Mouse (Mus musculus): ENCODE measurements at regions not wholly inside any gene's neighbourhood (a gene's known extent, or its start where the extent isn't known, plus 50 kb on each side); places are given as distances from the start of the nearest gene placed in this dataset.

GRCm38 (mm10) chr4:31594089-31594488, 369.8 kb upstream of the Map3k7 start:
- no peak for TF ChIP-seq POLR2A (IDR thresholded peaks at IDR 0.05; ENCODE audit: insufficient read length, low read depth)
- no peak for TF ChIP-seq MYOD1 (IDR thresholded peaks at IDR 0.05; ENCODE audit: control insufficient read depth in 1 of 3, insufficient read length in 2 of 3, low read depth in 2 of 3)
- no peak for TF ChIP-seq TCF3 (IDR thresholded peaks at IDR 0.05; ENCODE audit: insufficient read length, low read depth)
- no peak for TF ChIP-seq REST (IDR thresholded peaks at IDR 0.05; ENCODE audit: insufficient read depth, insufficient read length)
- no peak for TF ChIP-seq E2F4 (IDR thresholded peaks at IDR 0.05; ENCODE audit: insufficient read depth)
- TF ChIP-seq USF1 (IDR thresholded peaks at IDR 0.05; ENCODE audit: low read depth), result no peak
- TF ChIP-seq MYOG (IDR thresholded peaks at IDR 0.05; ENCODE audit: control insufficient read depth in 1 of 3, insufficient read depth in 1 of 3, insufficient read length in 2 of 3, low read depth in 2 of 3), result no peak
- TF ChIP-seq TCF12 (IDR thresholded peaks at IDR 0.05; ENCODE audit: insufficient read depth, poor library complexity, severe bottlenecking), result no peak
